Mouse (Mus musculus) embryonic facial prominence, embryonic 10.5 days (tissue): ENCODE measurements around the gene Gm10197. TPM values are rescaled to one million over a fixed set of nuclear protein-coding genes. Genes with fewer than 3 reads are reported as not detected.
A peak's percentile ranks its signal among the peaks of the same experiment; 100 is the strongest.

ENCODE experiments used
- DNase-seq: peaks from one replicate; pipeline ENCODE4 v3.0.0-alpha.2; 2017; ENCODE audit warnings: low spot score
- H3K27ac ChIP-seq: fragments of 300-500 bp; sonication (generic); replicated peaks from 2 replicates; pipeline ENCODE4 v1.5.1; 2016; ENCODE audit warnings: mild to moderate bottlenecking
- H3K27me3 ChIP-seq: fragments of 300-500 bp; sonication (generic); replicated peaks from 2 replicates; pipeline ENCODE4 v1.6.1; 2016; ENCODE audit warnings: low read depth, mild to moderate bottlenecking; ENCODE audit not compliant: poor library complexity, severe bottlenecking
- H3K36me3 ChIP-seq: fragments of 300-500 bp; sonication (generic); replicated peaks from 2 replicates; pipeline ENCODE4 v1.6.1; 2016; ENCODE audit warnings: mild to moderate bottlenecking, moderate library complexity
- H3K4me1 ChIP-seq: fragments of 300-500 bp; sonication (generic); 2 replicates; pipeline ENCODE4 v1.6.1; 2016
- H3K4me3 ChIP-seq: fragments of 300-500 bp; sonication (generic); 2 replicates; pipeline ENCODE4 v1.5.1; 2016; ENCODE audit warnings: mild to moderate bottlenecking, moderate library complexity
- H3K9me3 ChIP-seq: fragments of 300-500 bp; sonication (generic); 2 replicates; pipeline ENCODE4 v1.6.1; 2016; ENCODE audit warnings: mild to moderate bottlenecking
- WGBS: fragments of 180-500 bp; shearing (Covaris S2); methylation state at CpG from one replicate; pipeline ENCODE4 v1.1.7; 2016; 5-methylcytosine and 5-hydroxymethylcytosine counted together
- polyA plus RNA-seq: library from polyadenylated mRNA; unstranded; fragments of >200 nt; fragmentation: Nextera tagmentation; extraction: Ambion mirVana; gene quantifications from 2 replicates; pipeline ENCODE4 v1.2.1, GENCODE M21; 2016

Gm10197 gene
- polyA plus RNA-seq, 1 experiment from 2014 or later, result 2.0 TPM

DNA sequence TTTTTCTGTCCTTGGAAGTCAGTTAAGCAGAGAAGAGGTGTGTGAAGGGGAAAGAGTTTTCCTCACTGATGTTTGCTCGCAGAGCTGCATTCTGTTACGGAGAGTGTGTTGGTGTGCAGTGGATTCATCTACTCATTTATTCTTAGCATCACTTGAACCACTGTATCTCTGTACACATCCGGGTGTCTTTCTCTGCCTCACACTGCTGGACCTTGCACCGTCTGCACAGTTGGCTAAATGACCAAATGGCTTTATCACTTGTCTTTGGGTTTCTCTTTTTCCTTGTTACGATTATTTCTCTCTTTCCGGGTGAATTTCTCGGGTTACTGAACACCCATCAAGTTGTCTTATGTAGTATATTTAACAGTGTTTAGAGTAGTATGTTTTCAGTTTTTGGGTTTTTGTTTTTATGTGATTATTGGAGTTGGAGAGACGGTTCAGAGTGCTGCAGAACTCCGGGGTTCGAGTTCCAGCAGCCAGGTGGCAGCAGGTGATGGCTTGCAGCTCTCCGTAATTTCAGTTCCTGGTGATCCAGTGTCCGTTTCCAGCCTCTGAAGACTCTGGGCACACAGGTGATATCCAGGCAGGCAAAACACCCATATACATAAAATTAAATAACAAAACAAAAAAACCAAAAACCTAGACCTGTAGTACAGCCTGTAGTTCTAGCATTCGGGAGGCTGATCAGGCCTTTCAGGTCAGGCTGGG lies 28.2 kb downstream of the Gm10197 start:
- H3K9me3 ChIP-seq, result no peaks in the 10 kb centered on the region

DNA sequence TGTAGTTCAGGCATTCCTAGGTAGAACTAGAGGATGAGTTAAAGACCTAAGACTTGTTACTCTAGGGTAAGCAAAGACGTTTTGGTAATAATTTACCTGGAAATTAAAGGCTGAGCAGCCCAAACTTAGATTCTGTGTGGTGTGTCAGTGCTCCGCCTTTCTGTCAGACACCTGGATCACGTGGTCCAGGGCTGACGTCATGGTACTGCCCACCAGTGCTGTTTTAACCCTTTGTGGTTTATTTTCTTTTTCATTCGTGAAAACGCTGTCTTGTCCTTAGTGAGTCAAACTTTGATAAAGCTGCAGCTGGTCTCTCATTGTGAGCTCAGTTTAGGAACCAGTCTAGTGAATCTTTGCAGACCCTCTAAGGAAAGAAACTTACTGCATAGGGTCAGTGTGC lies 31.1 kb downstream of the Gm10197 start:
- Histone ChIP-seq H3K27ac (no peak overlapping the region), H3K4me3 (no peak overlapping the region), H3K9me3 (no peaks in the 10 kb centered on the region), H3K4me1 (peaks cover 23% of the 10 kb centered on the region), H3K36me3 (peaks cover 26% of the 10 kb centered on the region), H3K27me3 (no peaks in the 10 kb centered on the region)
- peak; percentile 34 for DNase-seq
- 25% methylated on average over 6 of the region's 6 CpGs for WGBS

More for the DNA sequence above, 28.2 kb downstream of the Gm10197 start:
- Histone ChIP-seq H3K4me3 (no peak overlapping the region), H3K27me3 (no peaks in the 10 kb centered on the region), H3K4me1 (peaks cover 29% of the 10 kb centered on the region), H3K36me3 (peaks cover 13% of the 10 kb centered on the region), H3K27ac (no peak overlapping the region)
- 90% methylated on average over 13 of the region's 13 CpGs for WGBS
- no peak for DNase-seq

DNA sequence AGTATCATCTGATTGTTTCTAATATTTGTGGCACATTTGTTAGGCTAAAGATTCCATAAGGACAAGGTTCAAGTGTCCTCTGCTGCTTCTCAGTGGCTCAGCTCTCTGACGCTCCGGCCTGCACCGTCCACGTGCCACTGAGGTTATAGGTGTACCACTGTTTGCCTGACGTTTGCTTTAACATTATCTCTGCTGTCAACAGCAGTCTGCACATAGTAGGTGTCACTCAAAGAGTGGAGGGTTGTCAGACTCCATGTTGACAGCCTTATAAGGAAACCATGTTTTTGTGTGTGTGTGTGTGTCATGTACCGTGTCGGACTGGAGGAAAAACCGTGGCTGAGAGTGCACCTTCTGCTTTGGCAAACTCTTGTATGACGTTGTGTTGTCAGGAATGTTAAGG lies 36.3 kb downstream of the Gm10197 start:
- Histone ChIP-seq H3K4me1 (peaks cover 11% of the 10 kb centered on the region), H3K27ac (no peak overlapping the region), H3K9me3 (no peaks in the 10 kb centered on the region), H3K4me3 (no peak overlapping the region), H3K36me3 (peaks cover 67% of the 10 kb centered on the region), H3K27me3 (no peaks in the 10 kb centered on the region)
- no peak for DNase-seq
- WGBS, result 94% methylated on average over 9 of the region's 9 CpGs

DNA sequence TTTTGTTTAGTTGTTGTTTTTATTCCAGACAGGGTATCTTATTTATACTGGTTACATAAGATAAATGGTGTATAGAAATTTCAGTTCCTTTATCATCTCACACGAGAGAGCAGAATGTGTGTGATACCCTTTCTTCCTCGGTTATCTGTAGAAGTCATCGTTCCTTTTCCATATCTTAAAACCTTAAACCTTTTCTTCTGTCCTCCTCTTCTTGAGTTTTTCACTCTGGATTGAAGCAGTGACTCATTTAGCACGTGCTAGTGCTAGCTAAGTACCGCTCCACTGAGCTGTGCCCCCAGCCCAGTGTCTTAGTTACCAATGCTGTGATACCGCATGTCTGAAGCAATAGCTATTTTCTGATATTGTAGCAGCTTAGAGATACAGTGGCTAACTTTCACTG lies 37.8 kb downstream of the Gm10197 start:
- peaks cover 16% of the 10 kb centered on the region for H3K4me1 ChIP-seq
- WGBS, result 95% methylated on average over 6 of the region's 6 CpGs
- peaks cover 67% of the 10 kb centered on the region for H3K36me3 ChIP-seq
- H3K9me3 ChIP-seq, result no peaks in the 10 kb centered on the region
- no peak for DNase-seq
- no peak overlapping the region for H3K27ac ChIP-seq
- H3K4me3 ChIP-seq, result no peak overlapping the region
- H3K27me3 ChIP-seq, result no peaks in the 10 kb centered on the region

- Histone ChIP-seq H3K36me3 (peaks cover 53% of the 10 kb centered on the region), H3K27me3 (no peaks in the 10 kb centered on the region), H3K4me3 (no peak overlapping the region), H3K27ac (no peak overlapping the region), H3K9me3 (no peaks in the 10 kb centered on the region), H3K4me1 (peaks cover 21% of the 10 kb centered on the region)
- 92% methylated on average over 21 of the region's 21 CpGs for WGBS
- DNase-seq, result no peak
These were observed 39.6 kb downstream of the Gm10197 start for GRCm38 (mm10) chr19:53331882-53332500.

GRCm38 (mm10) chr19:53329992-53330381 lies 41.6 kb downstream of the Gm10197 start:
- Histone ChIP-seq H3K27ac (peak overlapping the region; percentile 85), H3K36me3 (peaks cover 37% of the 10 kb centered on the region), H3K4me3 (peak overlapping the region; percentile 81), H3K4me1 (peaks cover 37% of the 10 kb centered on the region), H3K27me3 (no peaks in the 10 kb centered on the region), H3K9me3 (no peaks in the 10 kb centered on the region)
- WGBS, result under 1% methylated on average over 29 of the region's 29 CpGs
- DNase-seq, result peak; percentile 88

DNA sequence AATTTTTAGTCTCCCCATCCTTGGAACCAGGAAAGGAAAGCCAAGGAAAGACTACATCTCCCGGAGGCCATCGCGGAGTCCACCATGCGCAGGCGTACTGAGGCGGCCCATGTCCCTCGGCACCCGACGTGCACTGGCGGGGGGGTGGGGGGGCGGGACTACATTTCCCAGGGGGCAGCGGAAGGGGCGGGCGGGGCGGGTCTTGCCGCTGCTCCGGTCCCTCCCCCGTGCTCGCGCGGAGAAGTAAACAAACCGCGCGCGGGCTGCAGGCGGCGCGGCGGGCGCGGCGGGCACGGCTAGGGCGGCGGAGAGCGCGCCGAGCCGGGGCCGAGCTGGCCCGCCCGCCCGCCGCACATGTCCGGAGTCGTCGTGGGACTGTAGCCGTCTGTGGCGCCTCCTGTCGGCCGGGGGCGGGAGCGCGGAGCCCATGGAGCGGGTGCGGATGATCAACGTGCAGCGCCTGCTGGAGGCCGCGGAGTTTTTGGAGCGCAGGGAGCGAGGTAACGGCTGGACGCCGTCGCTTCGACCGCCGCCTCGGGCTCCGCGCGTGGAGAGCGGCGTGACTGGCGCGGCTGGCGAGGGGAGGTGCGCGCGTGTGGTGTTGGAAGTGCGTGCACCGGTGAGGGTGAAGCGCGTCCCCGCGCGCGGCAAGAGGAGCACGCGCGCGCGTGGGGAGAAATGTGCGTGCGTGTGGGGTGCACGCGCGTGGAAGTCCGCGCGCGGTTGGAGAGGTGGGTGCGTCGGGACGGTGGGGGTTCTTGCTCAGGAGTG lies 42.2 kb downstream of the Gm10197 start:
- H3K27ac ChIP-seq, result peak overlapping the region; percentile 85
- H3K4me3 ChIP-seq, result peak overlapping the region; percentile 81
- no peaks in the 10 kb centered on the region for H3K27me3 ChIP-seq
- WGBS, result under 1% methylated on average over 106 of the region's 106 CpGs
- H3K4me1 ChIP-seq, result peaks cover 43% of the 10 kb centered on the region
- DNase-seq, result peak; percentile 95
- H3K9me3 ChIP-seq, result no peaks in the 10 kb centered on the region
- peaks cover 31% of the 10 kb centered on the region for H3K36me3 ChIP-seq

GRCm38 (mm10) chr19:53328116-53328515 lies 43.5 kb downstream of the Gm10197 start:
- no peak overlapping the region for H3K27ac ChIP-seq
- H3K36me3 ChIP-seq, result peaks cover 19% of the 10 kb centered on the region
- H3K4me3 ChIP-seq, result no peak overlapping the region
- no peaks in the 10 kb centered on the region for H3K9me3 ChIP-seq
- no peak for DNase-seq
- H3K27me3 ChIP-seq, result no peaks in the 10 kb centered on the region
- H3K4me1 ChIP-seq, result peaks cover 51% of the 10 kb centered on the region
- 72% methylated on average over 9 of the region's 9 CpGs for WGBS

- Histone ChIP-seq H3K36me3 (no peaks in the 10 kb centered on the region), H3K27me3 (no peaks in the 10 kb centered on the region), H3K4me1 (peaks cover 56% of the 10 kb centered on the region), H3K9me3 (no peaks in the 10 kb centered on the region), H3K4me3 (peak overlapping the region; percentile 46), H3K27ac (peak overlapping the region; percentile 61; the same call in 1 of the 2 replicates)
- 14% methylated on average over 27 of the region's 27 CpGs for WGBS
- peak; percentile 63 for DNase-seq
These were observed 45.8 kb downstream of the Gm10197 start for GRCm38 (mm10) chr19:53325578-53326295.

DNA sequence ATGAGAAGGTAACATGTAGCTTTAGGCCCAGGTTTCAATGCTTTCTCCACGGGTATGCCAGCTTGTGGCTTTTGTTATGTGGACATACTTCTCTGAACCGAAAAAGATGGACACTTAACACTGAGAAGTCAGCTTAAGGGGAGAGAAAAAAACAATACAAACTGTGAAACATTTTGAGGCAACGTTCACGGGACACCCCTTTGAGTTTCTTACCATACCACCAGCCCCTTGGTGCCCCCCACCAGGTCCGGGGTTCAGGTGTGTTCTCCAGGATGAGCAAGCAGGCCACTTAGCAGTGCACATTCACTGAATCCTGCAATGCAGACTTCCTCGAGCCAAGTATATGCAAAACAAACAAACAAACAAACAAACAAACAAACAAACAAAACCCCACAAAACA lies 46.7 kb downstream of the Gm10197 start:
- no peaks in the 10 kb centered on the region for H3K9me3 ChIP-seq
- 0 out of 2 replicates have a peak overlapping the region, but pooled peaks have one; percentile 46 for H3K4me3 ChIP-seq
- no peak overlapping the region; the same call in 1 of the 2 replicates for H3K27ac ChIP-seq
- no peak for DNase-seq
- H3K4me1 ChIP-seq, result peaks cover 49% of the 10 kb centered on the region
- no peaks in the 10 kb centered on the region for H3K27me3 ChIP-seq
- H3K36me3 ChIP-seq, result no peaks in the 10 kb centered on the region
- whole genome bisulfite sequencing, result 61% methylated on average over 6 of the region's 6 CpGs

DNA sequence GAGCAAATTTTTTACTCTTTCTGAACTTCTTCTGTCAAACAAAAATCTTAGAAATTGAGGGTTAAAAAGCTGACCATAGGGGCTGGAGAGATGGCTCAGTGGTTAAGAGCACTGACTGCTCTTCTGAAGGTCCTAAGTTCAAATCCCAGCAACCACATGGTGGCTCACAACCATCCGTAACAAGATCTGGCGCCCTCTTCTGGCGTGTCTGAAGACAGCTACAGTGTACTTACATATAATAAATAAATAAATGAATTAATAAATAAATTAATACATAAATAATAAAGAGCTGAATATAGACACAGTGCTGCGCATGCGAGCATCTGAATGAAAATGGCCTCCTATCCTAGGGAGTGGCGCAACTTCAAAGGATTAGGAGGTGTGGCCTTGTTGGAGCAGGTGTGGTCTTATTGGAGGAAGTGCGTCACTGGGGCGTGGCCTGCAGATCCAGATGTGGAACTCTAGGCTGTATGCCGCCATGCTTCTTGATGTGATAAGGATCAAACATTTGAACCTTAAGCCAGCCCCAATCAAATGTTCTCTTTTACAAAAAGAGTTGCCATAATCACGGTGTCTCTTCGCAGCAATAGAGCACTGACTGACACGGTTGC lies 49.0 kb downstream of the Gm10197 start:
- 93% methylated on average over 12 of the region's 12 CpGs for WGBS
- H3K27me3 ChIP-seq, result no peaks in the 10 kb centered on the region
- DNase-seq, result no peak
- H3K4me1 ChIP-seq, result peaks cover 48% of the 10 kb centered on the region
- H3K36me3 ChIP-seq, result no peaks in the 10 kb centered on the region
- no peaks in the 10 kb centered on the region for H3K9me3 ChIP-seq
- no peak overlapping the region for H3K27ac ChIP-seq
- H3K4me3 ChIP-seq, result no peak overlapping the region
